Mouse (Mus musculus): ENCODE data around the gene Birc2.
A peak's percentile ranks its signal among the peaks of the same experiment; 100 is the strongest.

Gene Birc2

GRCm38 (mm10) chr9:7785396-7785795 lies 51.5 kb downstream of the Birc2 start:
- no peak for DNase-seq (ENCODE audit: low read depth)

GRCm38 (mm10) chr9:7784615-7785012 lies 52.2 kb downstream of the Birc2 start:
- no peak for DNase-seq (ENCODE audit: low read depth)

GRCm38 (mm10) chr9:7783823-7784614 lies 52.8 kb downstream of the Birc2 start:
- DNase-seq (ENCODE audit: low read depth) = no peak

- peak; percentile 45 for DNase-seq (ENCODE audit: low read depth)
Observed at GRCm38 (mm10) chr9:7780250-7781150, 56.4 kb downstream of the Birc2 start.

- DNase-seq (ENCODE audit: low read depth) = no peak
Observed at GRCm38 (mm10) chr9:7779786-7780185, 57.1 kb downstream of the Birc2 start.

GRCm38 (mm10) chr9:7778771-7779170 lies 58.1 kb downstream of the Birc2 start:
- DNase-seq (ENCODE audit: low read depth) = no peak

GRCm38 (mm10) chr9:7777652-7778051 lies 59.2 kb downstream of the Birc2 start:
- DNase-seq (ENCODE audit: low read depth) = no peak

- no peak for DNase-seq (ENCODE audit: low read depth)
Observed at GRCm38 (mm10) chr9:7776940-7777339, 59.9 kb downstream of the Birc2 start.

- peak; percentile 62 for DNase-seq (ENCODE audit: low read depth)
Observed at GRCm38 (mm10) chr9:7775986-7776385, 60.9 kb downstream of the Birc2 start.

- DNase-seq (ENCODE audit: low read depth) = no peak
Observed at GRCm38 (mm10) chr9:7775011-7775410, 61.9 kb downstream of the Birc2 start.

- no peak for DNase-seq (ENCODE audit: low read depth)
Observed at GRCm38 (mm10) chr9:7774538-7774937, 62.3 kb downstream of the Birc2 start.

GRCm38 (mm10) chr9:7773686-7774085 lies 63.2 kb downstream of the Birc2 start:
- DNase-seq (ENCODE audit: low read depth) = no peak

GRCm38 (mm10) chr9:7772773-7773454 lies 64.0 kb downstream of the Birc2 start:
- no peak for DNase-seq (ENCODE audit: low read depth)

GRCm38 (mm10) chr9:7772361-7772760 lies 64.5 kb downstream of the Birc2 start:
- DNase-seq (ENCODE audit: low read depth) = no peak

- DNase-seq (ENCODE audit: low read depth) = no peak
Observed at GRCm38 (mm10) chr9:7769491-7769890, 67.4 kb downstream of the Birc2 start.

- no peak for DNase-seq (ENCODE audit: low read depth)
Observed at GRCm38 (mm10) chr9:7769081-7769480, 67.8 kb downstream of the Birc2 start.

All from induced T-regulatory cell, adult 2 months (primary cell).